Mouse (Mus musculus): ENCODE results near the gene Plscr3. TPM values are rescaled to one million over a fixed set of nuclear protein-coding genes. Genes with fewer than 3 reads are reported as not detected.
A peak's percentile ranks its signal among the peaks of the same experiment; 100 is the strongest.

Plscr3 gene
- polyA plus RNA-seq, 1 experiment from 2014 or later = 65.9 TPM

DNA sequence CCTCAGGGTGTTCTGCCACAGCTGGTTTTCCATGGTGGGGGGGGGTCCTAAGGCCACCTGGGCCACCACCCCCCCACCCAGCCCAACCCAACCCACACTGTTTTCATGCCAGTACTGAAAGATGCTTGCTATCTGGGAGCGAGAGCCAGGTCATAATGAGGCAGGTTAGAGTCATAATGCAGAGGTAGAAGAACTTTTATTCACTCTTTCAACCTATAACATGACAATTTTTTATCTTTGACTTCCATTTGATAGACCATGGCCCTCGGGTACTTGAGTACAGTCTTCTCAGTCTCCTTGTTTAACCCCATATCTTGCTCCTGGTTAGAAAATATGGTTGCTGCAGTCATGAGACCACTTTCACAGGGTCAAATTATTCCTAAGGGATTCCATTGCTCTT, 27.8 kb upstream of the Plscr3 start, which contains the start of gene Spem2:
Spem2 (minus strand) TSS at position 101 of the 400 bp plus-strand sequence.
- H3K9ac ChIP-seq (ENCODE audit: low read depth, low read length) = no peak within 1 kb of the TSS
- no peak within 1 kb of the TSS for H3K4me3 ChIP-seq (ENCODE audit: low read depth, low read length)
- H3K4me2 ChIP-seq = no peak within 1 kb of the TSS
- H3K9me3 ChIP-seq (replicated peaks; ENCODE audit: control insufficient read depth, low read length) = no peaks in the 10 kb centered on the region
- 61% methylated on average over 2 of the region's 2 CpGs for WGBS (ENCODE audit: insufficient replicate concordance)
- no peak for ATAC-seq (replicated peaks; ENCODE audit: insufficient number of reproducible peaks, low FRiP score, low TSS enrichment)
- H3K27me3 ChIP-seq (ENCODE audit: control insufficient read depth, insufficient read depth, low read length) = 0 out of 2 replicates have a peak, but pooled peaks cover 2% of the 10 kb centered on the region
- no peaks in the 10 kb centered on the region for H3K4me1 ChIP-seq (ENCODE audit: control insufficient read depth, insufficient read depth, low read length)
- H3K36me3 ChIP-seq (ENCODE audit: control insufficient read depth, insufficient read depth, low read length) = no peaks in the 10 kb centered on the region
- no peak within 1 kb of the TSS for H3K27ac ChIP-seq (ENCODE audit: low read depth, low read length)

- no peak overlapping the region for H3K27ac ChIP-seq (ENCODE audit: low read depth, low read length)
- no peaks in the 10 kb centered on the region for H3K36me3 ChIP-seq (ENCODE audit: control insufficient read depth, insufficient read depth, low read length)
- H3K27me3 ChIP-seq (ENCODE audit: control insufficient read depth, insufficient read depth, low read length) = 0 out of 2 replicates have a peak, but pooled peaks cover 2% of the 10 kb centered on the region
- no peaks in the 10 kb centered on the region for H3K4me1 ChIP-seq (ENCODE audit: control insufficient read depth, insufficient read depth, low read length)
- ATAC-seq (replicated peaks; ENCODE audit: insufficient number of reproducible peaks, low FRiP score, low TSS enrichment) = no peak
- 82% methylated on average over 8 of the region's 8 CpGs for WGBS (ENCODE audit: insufficient replicate concordance)
- no peak overlapping the region for H3K4me3 ChIP-seq (ENCODE audit: low read depth, low read length)
- no peak overlapping the region for H3K9ac ChIP-seq (ENCODE audit: low read depth, low read length)
- H3K9me3 ChIP-seq (replicated peaks; ENCODE audit: control insufficient read depth, low read length) = no peaks in the 10 kb centered on the region
- no peak overlapping the region for H3K4me2 ChIP-seq
These were observed 27.3 kb upstream of the Plscr3 start for GRCm38 (mm10) chr11:69818871-69819270.

DNA sequence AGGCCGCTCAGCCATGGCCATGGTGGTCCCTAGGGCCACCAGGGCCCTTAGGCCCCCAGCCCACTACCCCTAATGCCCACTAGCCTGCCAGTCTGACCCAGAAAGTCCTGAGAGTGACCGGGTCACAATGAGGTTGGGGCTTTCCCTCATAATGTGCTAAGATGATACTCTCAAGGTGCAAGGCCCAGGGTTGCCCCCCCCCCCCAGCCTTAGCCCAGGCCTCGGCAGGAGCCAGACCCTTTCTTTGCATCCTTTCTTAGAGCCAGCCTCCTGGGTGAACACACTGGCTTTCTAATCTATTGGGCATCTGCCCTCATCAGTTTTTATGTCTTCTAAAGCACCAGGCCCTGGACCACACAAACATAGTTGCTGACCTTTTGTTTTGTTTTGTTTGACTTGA, 24.1 kb upstream of the Plscr3 start, which contains the start of gene Spem1:
Spem1 (minus strand) TSS at position 101 of the 400 bp plus-strand sequence.
- H3K27ac ChIP-seq (ENCODE audit: low read depth, low read length) = no peak within 1 kb of the TSS
- ATAC-seq (replicated peaks; ENCODE audit: insufficient number of reproducible peaks, low FRiP score, low TSS enrichment) = no peak

GRCm38 (mm10) chr11:69823456-69823855, 22.7 kb upstream of the Plscr3 start:
- H3K27me3 ChIP-seq (ENCODE audit: control insufficient read depth, insufficient read depth, low read length) = no peaks in the 10 kb centered on the region
- 73% methylated on average over 2 of the region's 2 CpGs for WGBS (ENCODE audit: insufficient replicate concordance)
- no peaks in the 10 kb centered on the region for H3K9me3 ChIP-seq (replicated peaks; ENCODE audit: control insufficient read depth, low read length)
- H3K4me1 ChIP-seq (ENCODE audit: control insufficient read depth, insufficient read depth, low read length) = no peaks in the 10 kb centered on the region
- H3K4me2 ChIP-seq = no peak overlapping the region
- ATAC-seq (replicated peaks; ENCODE audit: insufficient number of reproducible peaks, low FRiP score, low TSS enrichment) = no peak
- H3K9ac ChIP-seq (ENCODE audit: low read depth, low read length) = no peak overlapping the region
- peaks cover 7% of the 10 kb centered on the region for H3K36me3 ChIP-seq (ENCODE audit: control insufficient read depth, insufficient read depth, low read length)
- H3K4me3 ChIP-seq (ENCODE audit: low read depth, low read length) = no peak overlapping the region
- no peak overlapping the region for H3K27ac ChIP-seq (ENCODE audit: low read depth, low read length)

More for the DNA sequence above, 24.1 kb upstream of the Plscr3 start, which contains the start of gene Spem1:
- Histone ChIP-seq H3K9me3 (replicated peaks; ENCODE audit: control insufficient read depth, low read length) (no peaks in the 10 kb centered on the region), H3K27me3 (ENCODE audit: control insufficient read depth, insufficient read depth, low read length) (no peaks in the 10 kb centered on the region), H3K4me2 (no peak within 1 kb of the TSS), H3K36me3 (ENCODE audit: control insufficient read depth, insufficient read depth, low read length) (peaks cover 3% of the 10 kb centered on the region), H3K4me3 (ENCODE audit: low read depth, low read length) (no peak within 1 kb of the TSS), H3K4me1 (ENCODE audit: control insufficient read depth, insufficient read depth, low read length) (no peaks in the 10 kb centered on the region), H3K9ac (ENCODE audit: low read depth, low read length) (no peak within 1 kb of the TSS)
- WGBS (ENCODE audit: insufficient replicate concordance) = 74% methylated on average over 3 of the region's 3 CpGs

GRCm38 (mm10) chr11:69828832-69829231, 17.3 kb upstream of the Plscr3 start:
- Histone ChIP-seq H3K27ac (ENCODE audit: low read depth, low read length) (no peak overlapping the region), H3K4me2 (no peak overlapping the region), H3K9me3 (replicated peaks; ENCODE audit: control insufficient read depth, low read length) (no peaks in the 10 kb centered on the region), H3K36me3 (ENCODE audit: control insufficient read depth, insufficient read depth, low read length) (peaks cover 7% of the 10 kb centered on the region), H3K27me3 (ENCODE audit: control insufficient read depth, insufficient read depth, low read length) (peaks cover 14% of the 10 kb centered on the region), H3K4me3 (ENCODE audit: low read depth, low read length) (no peak overlapping the region), H3K4me1 (ENCODE audit: control insufficient read depth, insufficient read depth, low read length) (peaks cover 6% of the 10 kb centered on the region; the same call in 1 of the 2 replicates), H3K9ac (ENCODE audit: low read depth, low read length) (no peak overlapping the region)
- 69% methylated on average over 5 of the region's 5 CpGs for WGBS (ENCODE audit: insufficient replicate concordance)
- ATAC-seq (replicated peaks; ENCODE audit: insufficient number of reproducible peaks, low FRiP score, low TSS enrichment) = no peak

- WGBS (ENCODE audit: insufficient replicate concordance) = 39% methylated on average over 8 of the region's 8 CpGs
- H3K36me3 ChIP-seq (ENCODE audit: control insufficient read depth, insufficient read depth, low read length) = no peaks in the 10 kb centered on the region
- H3K27me3 ChIP-seq (ENCODE audit: control insufficient read depth, insufficient read depth, low read length) = peaks cover 47% of the 10 kb centered on the region
- H3K4me2 ChIP-seq = peak overlapping the region; percentile 89
- peaks cover 24% of the 10 kb centered on the region for H3K4me1 ChIP-seq (ENCODE audit: control insufficient read depth, insufficient read depth, low read length)
- no peaks in the 10 kb centered on the region for H3K9me3 ChIP-seq (replicated peaks; ENCODE audit: control insufficient read depth, low read length)
- H3K27ac ChIP-seq (ENCODE audit: low read depth, low read length) = no peak overlapping the region
- H3K9ac ChIP-seq (ENCODE audit: low read depth, low read length) = peak overlapping the region; percentile 77
- H3K4me3 ChIP-seq (ENCODE audit: low read depth, low read length) = peak overlapping the region; percentile 48
- no peak for ATAC-seq (replicated peaks; ENCODE audit: insufficient number of reproducible peaks, low FRiP score, low TSS enrichment)
These were observed 12.6 kb upstream of the Plscr3 start for GRCm38 (mm10) chr11:69833554-69833953.

GRCm38 (mm10) chr11:69834001-69834549, 12.1 kb upstream of the Plscr3 start:
- Histone ChIP-seq H3K27ac (ENCODE audit: low read depth, low read length) (no peak overlapping the region), H3K4me3 (ENCODE audit: low read depth, low read length) (peak overlapping the region; percentile 48), H3K9me3 (replicated peaks; ENCODE audit: control insufficient read depth, low read length) (no peaks in the 10 kb centered on the region), H3K36me3 (ENCODE audit: control insufficient read depth, insufficient read depth, low read length) (no peaks in the 10 kb centered on the region), H3K4me2 (peak overlapping the region; percentile 89), H3K9ac (ENCODE audit: low read depth, low read length) (peak overlapping the region; percentile 77), H3K27me3 (ENCODE audit: control insufficient read depth, insufficient read depth, low read length) (peaks cover 47% of the 10 kb centered on the region), H3K4me1 (ENCODE audit: control insufficient read depth, insufficient read depth, low read length) (peaks cover 27% of the 10 kb centered on the region)
- 6% methylated on average over 43 of the region's 48 CpGs for WGBS (ENCODE audit: insufficient replicate concordance)
- no peak for ATAC-seq (replicated peaks; ENCODE audit: insufficient number of reproducible peaks, low FRiP score, low TSS enrichment)

DNA sequence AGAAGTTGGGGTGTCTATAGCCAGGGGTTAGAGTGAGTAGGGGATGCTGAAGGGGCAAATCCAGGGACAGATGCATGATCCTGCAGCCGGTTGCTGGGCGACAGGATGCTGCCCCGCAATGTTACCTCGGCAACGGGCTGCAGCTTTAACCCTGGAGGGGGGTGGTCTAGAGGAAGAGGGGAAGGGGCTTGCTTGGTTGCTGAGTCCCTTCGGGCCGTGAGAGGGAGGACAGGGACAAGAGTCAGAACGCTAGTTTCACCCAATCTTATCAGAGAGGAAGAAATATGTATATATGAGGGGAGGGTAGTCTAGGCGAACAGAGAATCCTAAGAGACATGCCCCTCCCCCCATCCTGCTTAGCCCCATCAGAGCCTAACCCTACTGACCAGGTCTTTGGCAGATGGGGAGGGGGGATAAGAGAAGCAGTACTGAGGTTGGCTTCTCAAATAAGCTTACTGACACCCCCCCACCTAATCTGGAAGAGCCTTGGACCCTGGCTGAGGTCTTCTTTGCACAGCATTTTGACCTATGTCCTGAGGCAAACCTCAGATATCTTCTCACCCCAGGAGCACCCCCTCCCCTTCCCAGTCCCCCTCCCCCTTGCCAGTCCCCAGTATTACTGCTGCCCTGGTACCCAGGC, 10.7 kb upstream of the Plscr3 start:
- WGBS (ENCODE audit: insufficient replicate concordance) = 7% methylated on average over 9 of the region's 9 CpGs
- Histone ChIP-seq H3K27ac (ENCODE audit: low read depth, low read length) (no peak overlapping the region), H3K9ac (ENCODE audit: low read depth, low read length) (no peak overlapping the region), H3K27me3 (ENCODE audit: control insufficient read depth, insufficient read depth, low read length) (peaks cover 47% of the 10 kb centered on the region), H3K36me3 (ENCODE audit: control insufficient read depth, insufficient read depth, low read length) (no peaks in the 10 kb centered on the region), H3K9me3 (replicated peaks; ENCODE audit: control insufficient read depth, low read length) (no peaks in the 10 kb centered on the region), H3K4me2 (peak overlapping the region; percentile 89; the same call in 1 of the 2 replicates), H3K4me1 (ENCODE audit: control insufficient read depth, insufficient read depth, low read length) (peaks cover 33% of the 10 kb centered on the region), H3K4me3 (ENCODE audit: low read depth, low read length) (0 out of 2 replicates have a peak overlapping the region, but pooled peaks have one; percentile 70)
- no peak for ATAC-seq (replicated peaks; ENCODE audit: insufficient number of reproducible peaks, low FRiP score, low TSS enrichment)
